Mouse (Mus musculus) ES-E14 (cell line): ENCODE results near the gene Ppp2r5c.

Experiments used
- CHD2 ChIP-seq: IDR thresholded peaks from 2 replicates; pipeline ENCODE4 v1.6.1; 2014; ENCODE audit warnings: mild to moderate bottlenecking, low read depth, low read length, inconsistent platforms
- HCFC1 ChIP-seq: IDR thresholded peaks from 2 replicates; pipeline ENCODE4 v1.6.1; 2012; ENCODE audit warnings: low read length, inconsistent platforms, borderline replicate concordance; ENCODE audit not compliant: insufficient read depth
- MAFK ChIP-seq: IDR thresholded peaks from 2 replicates; pipeline ENCODE4 v1.6.1; 2014; ENCODE audit warnings: mild to moderate bottlenecking, low read depth, low read length, inconsistent platforms; ENCODE audit not compliant: insufficient read depth
- ZC3H11A ChIP-seq: IDR thresholded peaks from 2 replicates; pipeline ENCODE4 v1.6.1; 2012; ENCODE audit warnings: low read depth, mild to moderate bottlenecking, inconsistent platforms, low read length, borderline replicate concordance
- ZNF384 ChIP-seq: IDR thresholded peaks from 2 replicates; pipeline ENCODE4 v1.6.1; 2012; ENCODE audit warnings: low read depth, low read length, inconsistent platforms

- TF ChIP-seq ZC3H11A: no peak
- TF ChIP-seq MAFK: no peak
- TF ChIP-seq HCFC1: no peak
- no peak for TF ChIP-seq CHD2
- TF ChIP-seq ZNF384: no peak
Measured at GRCm38 (mm10) chr12:110458667-110459066, 11.7 kb downstream of the Ppp2r5c start.
